Mouse (Mus musculus) lung, postnatal 14 days (tissue): ENCODE results near the gene St8sia1.
A peak's percentile ranks its signal among the peaks of the same experiment; 100 is the strongest.

Source experiments
- DNase-seq: peaks from one replicate; pipeline ENCODE4 v3.0.0; 2021

Gene St8sia1

DNA sequence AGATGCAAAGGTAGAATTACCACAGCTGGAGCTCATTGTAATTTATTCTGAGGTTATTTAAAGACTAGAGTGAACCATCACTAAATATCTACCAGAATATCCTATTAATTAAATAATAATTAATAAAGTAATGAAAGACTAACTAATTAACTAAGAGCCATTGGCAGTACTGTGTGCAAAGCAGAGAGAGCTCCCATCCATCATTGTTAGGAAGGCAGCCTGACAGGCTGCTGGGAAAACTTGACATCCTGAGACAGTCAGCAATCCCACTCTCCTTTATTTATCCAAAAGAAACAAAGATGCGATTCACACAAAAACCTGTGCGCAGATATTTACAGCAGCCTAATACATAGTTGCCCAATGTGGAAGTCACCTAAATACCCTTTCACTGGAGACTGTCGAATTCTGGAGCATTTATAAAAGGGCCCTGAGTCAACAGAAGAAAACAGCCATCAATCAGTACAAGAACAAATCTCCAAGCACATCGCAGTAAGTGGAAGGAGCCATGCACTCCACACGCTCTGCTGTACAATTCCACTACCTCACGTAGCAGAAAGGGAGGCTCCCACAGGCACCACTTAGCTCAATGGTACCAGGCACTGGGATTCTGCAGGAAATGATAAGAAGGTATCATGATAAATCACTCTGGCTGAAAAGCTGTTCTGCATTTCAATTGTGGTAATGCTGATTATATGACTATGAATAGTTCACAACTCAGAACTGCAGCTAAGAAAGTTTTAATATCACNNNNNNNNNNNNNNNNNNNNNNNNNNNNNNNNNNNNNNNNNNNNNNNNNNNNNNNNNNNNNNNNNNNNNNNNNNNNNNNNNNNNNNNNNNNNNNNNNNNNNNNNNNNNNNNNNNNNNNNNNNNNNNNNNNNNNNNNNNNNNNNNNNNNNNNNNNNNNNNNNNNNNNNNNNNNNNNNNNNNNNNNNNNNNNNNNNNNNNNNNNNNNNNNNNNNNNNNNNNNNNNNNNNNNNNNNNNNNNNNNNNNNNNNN lies 15.7 kb upstream of the St8sia1 start:
- no peak for DNase-seq

DNA sequence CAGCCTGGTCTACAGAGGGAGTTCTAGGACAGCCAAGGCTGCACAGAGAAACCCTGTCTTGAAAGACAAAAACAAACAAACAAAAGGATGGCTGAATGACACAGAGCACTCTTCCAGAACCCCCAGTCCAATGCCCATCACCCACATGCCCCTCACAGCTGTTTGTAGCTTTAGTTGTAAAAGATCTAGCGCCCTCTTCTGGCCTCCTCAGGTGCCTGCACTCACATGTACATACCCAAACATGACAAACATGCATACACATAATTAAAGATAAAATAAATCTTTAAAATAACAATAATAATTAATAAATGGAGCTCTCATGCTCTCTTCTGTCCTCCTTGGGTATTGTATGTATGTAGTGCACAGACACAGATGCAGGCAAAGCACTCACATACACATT lies 13.0 kb upstream of the St8sia1 start:
- DNase-seq: no peak

- no peak for DNase-seq
Measured at GRCm38 (mm10) chr6:142973289-142973688, 9.0 kb upstream of the St8sia1 start.

DNA sequence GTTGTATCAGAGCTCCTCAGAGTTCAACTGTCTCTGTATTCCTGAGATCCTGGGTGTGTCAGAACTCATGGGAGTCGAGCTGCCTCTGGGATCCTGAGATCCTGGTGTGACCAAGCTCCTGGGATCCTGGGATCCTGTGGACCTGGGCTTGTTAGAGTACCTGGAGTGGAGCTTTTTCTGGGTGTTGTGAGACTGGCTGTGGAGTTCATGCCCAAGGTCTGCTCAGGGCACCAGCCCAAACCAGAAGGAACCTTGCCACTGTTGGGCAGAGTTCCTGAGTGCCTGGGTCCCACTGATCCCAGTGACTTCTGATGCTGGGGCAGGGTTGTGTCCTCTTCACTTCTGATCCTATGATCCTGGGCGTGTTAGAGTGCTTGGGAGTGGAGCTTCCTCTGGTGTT lies 8.0 kb upstream of the St8sia1 start:
- no peak for DNase-seq

- no peak for DNase-seq
Measured at GRCm38 (mm10) chr6:142967407-142967806, 3.2 kb upstream of the St8sia1 start.

DNA sequence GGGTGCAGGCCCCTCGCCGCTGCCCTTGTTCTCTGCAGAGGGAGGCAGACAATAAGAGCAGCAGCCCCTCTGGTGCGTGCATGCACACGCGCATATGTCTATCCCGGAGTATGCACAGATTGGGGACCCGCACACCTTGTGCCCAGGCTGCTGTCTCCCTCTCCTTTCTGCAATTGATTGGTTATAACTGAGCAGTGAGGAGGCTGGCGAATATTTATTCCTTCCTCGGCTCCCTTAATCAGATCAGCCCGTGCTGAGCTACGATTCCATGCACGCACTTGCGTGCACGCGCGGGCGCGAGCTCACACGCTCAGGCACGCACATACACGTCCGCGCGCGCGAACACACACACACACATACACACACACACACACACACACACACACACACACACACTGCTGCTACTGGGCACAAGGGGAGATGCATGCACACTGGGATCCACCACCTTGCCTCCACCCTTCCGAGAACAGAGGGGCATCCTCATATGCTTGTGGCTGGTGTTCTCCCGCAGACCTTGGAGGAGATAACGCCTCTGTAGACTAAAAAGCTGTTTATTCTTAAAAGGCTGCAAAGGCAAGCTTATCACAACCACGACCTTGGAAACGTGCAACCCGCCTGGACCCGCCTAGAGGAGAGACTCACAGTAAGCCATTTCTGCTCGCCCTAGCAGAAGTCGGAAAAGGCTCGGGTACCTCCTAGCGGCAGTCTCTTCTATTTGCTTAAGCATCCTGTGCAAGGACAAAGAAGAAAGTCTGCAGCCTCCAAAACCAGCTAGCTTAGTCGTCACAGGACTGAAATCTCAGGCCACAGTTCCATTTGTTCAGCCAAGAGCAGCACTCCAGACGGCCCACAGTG lies 506 bp upstream of the St8sia1 start:
- peak; percentile 47 for DNase-seq

GRCm38 (mm10) chr6:142963480-142964075 lies 674 bp downstream of the St8sia1 start:
- DNase-seq: no peak

GRCm38 (mm10) chr6:142962881-142963280 lies 1.4 kb downstream of the St8sia1 start:
- DNase-seq: no peak

- DNase-seq: no peak
Measured at GRCm38 (mm10) chr6:142962476-142962875, 1.8 kb downstream of the St8sia1 start.

DNA sequence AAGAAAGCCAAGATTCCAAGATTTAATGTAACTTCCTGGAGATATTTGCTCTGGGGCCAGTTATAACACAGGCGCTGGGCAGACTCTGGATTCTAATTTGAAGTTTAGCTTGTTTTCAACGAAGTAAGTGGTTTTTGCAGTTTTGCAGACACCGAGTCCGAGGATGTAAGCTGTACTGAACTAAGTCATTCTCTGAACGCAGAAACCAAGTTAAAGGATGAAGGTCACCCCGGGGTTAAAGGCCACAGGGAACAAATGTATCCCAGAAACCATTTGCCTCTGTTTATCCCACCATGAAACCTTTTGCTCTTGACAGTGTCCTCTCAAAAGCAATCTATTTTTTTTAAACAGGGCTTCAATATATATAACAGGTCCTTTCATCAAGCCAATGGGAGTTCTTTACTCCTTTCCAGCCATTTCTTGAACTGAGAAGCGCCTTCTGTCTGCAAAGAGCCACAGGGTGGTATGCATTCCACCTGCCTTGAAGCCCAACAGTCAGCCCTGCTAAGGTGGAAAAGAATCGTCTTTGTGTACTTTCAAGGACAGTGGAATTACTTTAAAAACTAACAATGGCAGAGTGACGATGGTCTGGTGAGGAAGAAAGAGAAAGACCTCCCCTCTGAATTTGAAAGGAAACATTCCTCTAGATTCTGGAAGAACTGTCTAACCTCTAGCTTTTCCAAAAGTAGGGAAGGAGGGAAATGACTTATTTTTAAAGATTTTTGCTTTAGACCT lies 2.4 kb downstream of the St8sia1 start:
- no peak for DNase-seq

DNA sequence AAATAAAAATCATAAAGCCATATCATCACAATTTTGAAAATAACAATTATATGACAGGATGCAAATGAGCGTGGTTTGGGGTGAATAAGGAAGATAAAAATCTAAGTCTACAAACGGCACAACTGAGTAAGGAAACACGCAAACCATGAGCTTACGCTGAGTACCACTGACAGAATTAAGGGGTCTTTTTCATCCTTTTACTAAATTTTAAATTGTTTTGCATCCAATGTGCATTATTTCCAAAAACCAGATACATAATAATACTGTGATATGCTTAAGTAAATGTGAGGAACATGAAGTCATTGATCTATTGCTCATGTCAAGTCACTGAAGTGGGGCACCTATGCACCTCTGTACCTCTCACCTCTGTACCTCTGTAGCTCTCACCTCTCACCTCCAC lies 7.7 kb downstream of the St8sia1 start:
- no peak for DNase-seq

- no peak for DNase-seq
Measured at GRCm38 (mm10) chr6:142955281-142955680, 9.0 kb downstream of the St8sia1 start.

GRCm38 (mm10) chr6:142953189-142953588 lies 11.1 kb downstream of the St8sia1 start:
- DNase-seq: no peak

- no peak for DNase-seq
Measured at GRCm38 (mm10) chr6:142952361-142952954, 11.8 kb downstream of the St8sia1 start.

DNA sequence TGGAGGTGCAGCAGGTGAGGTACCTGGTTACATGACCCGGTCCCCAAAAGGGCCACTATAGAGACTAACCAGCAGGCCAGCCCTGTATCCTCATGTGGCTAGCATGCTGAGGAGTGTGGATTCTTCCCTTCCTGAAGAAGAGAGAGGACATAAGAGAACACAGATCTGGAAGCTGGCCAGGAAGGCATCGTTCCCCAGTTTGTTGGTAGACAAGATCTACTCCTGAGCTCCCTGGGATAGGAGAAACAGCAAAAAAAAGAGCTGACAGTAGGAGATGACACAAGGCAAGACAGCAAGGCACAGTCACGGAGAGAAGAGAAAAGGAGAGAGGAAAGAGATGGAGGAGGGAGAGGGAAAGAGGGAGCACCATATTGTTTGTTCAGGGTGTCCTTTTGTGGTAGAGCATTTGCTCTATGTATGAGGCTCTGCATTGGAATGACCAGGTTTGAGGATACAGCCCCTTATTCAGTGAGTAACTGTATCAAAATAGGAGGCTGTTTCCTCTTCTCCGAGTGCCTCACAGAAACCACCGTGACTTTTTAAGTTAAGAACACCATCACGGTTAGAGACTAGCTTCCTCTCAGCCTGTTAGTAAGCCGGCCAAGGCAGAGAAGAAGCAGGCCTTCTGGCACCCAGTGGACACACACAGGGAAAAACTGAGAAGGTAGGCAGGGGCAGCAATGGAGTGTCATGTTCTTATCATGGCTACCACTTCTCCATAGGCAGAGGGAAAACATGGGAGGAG lies 12.5 kb downstream of the St8sia1 start:
- no peak for DNase-seq

- DNase-seq: no peak
Measured at GRCm38 (mm10) chr6:142950354-142950753, 13.9 kb downstream of the St8sia1 start.

DNA sequence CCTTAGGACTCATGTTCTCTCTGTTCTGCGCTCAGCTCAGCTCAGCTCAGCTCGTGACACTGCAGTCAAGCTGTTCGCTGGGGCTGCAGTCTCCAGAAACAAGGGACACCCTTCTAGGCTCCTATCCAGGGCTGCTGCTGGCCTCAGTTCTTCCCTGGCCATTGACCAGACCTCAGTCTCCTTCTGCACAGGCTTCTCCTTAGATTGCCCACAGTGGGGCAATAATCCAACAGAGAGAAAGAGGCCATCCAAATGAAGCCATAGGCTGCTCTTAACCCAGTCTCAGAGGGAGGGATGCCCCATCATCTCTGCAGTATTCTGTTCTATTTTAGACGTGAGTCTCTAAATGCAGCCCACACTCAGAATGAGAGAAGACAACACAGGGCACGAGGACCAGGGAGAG lies 15.3 kb downstream of the St8sia1 start:
- DNase-seq: no peak

GRCm38 (mm10) chr6:142947029-142947428 lies 17.2 kb downstream of the St8sia1 start:
- no peak for DNase-seq

DNA sequence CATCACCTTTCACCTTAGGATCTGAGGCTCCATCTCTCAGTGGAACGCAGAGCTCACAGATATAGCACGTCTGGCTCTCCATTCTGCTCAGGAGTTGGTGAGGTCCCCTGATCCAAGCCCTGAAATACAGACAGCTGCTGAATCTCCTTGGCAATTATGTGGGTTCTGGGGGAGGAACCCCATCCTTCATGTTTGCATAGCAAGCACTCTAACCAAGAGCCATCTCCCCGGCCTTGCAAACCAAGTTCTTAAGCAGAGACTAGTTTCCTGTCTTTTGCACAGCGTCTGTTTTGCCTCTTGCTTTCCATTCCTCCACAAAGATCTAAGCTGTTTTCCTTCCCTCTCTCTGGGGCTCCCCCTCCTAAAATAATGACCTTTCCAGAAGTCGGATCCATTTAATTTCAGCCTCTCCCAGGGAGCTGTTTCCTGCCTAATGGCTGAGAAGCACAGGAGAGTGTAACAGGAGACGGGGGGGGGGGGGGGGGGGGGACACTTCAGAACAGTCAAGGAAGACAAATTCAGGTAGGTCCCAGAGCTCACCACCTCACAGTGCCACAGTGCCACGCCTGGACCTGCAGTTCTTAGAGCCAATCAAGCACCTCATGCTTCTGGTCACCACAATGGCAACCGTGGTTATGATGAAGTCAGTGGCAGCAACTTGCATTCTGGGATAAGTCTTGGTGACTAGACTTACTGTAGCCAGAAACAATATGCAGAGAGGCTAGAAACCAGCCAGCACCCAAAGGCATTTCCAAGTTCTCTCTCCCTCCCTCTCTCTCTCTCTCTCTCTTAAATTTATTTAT lies 18.0 kb downstream of the St8sia1 start:
- no peak for DNase-seq

GRCm38 (mm10) chr6:142945461-142945860 lies 18.8 kb downstream of the St8sia1 start:
- no peak for DNase-seq

DNA sequence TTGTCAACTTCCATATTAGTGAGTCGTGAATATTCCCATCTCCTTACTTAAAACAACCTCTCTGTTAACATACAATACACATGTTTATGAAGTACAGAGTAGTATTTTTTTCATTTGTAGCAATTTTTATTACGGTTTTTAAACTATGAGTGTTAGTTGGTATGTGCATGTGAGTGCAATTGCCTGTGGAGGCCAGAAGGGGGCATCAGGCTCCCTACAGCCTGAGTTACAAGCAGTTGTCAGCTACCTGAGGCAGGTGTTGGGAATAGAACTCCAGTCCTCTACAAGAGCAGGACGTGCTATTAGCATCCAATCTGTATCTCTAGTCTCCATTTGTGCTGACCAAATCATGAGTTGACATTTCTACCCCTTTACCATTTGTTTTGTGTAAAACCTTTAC lies 19.8 kb downstream of the St8sia1 start:
- no peak for DNase-seq
